Mouse (Mus musculus) hindbrain, embryonic 11.5 days (tissue): ENCODE measurements around the gene Ern1. TPM values are rescaled to one million over a fixed set of nuclear protein-coding genes. Genes with fewer than 3 reads are reported as not detected.

Source experiments
- ATAC-seq: fragments of 200-750 bp; cut with Nextera tagmentation; 2 replicates; pipeline ENCODE4 v1.8.0; 2017; ENCODE audit warnings: mild to moderate bottlenecking, moderate TSS enrichment, moderate library complexity; ENCODE audit not compliant: low FRiP score
- DNase-seq: peaks from one replicate; pipeline ENCODE4 v3.0.0-alpha.2; 2015; ENCODE audit warnings: low spot score
- H3K27ac ChIP-seq: fragments of 300-500 bp; sonication (generic); 2 replicates; pipeline ENCODE4 v1.5.1; 2014; ENCODE audit warnings: mild to moderate bottlenecking, low read depth, low read length
- H3K27me3 ChIP-seq: fragments of 300-500 bp; sonication (generic); 2 replicates; pipeline ENCODE4 v1.6.1; 2014; ENCODE audit warnings: mild to moderate bottlenecking, low read length, moderate library complexity, mixed read lengths; ENCODE audit not compliant: control insufficient read depth, insufficient read depth
- H3K36me3 ChIP-seq: fragments of 300-500 bp; sonication (generic); 2 replicates; pipeline ENCODE4 v1.6.1; 2014; ENCODE audit warnings: mild to moderate bottlenecking, low read length, moderate library complexity, mixed read lengths; ENCODE audit not compliant: control insufficient read depth, insufficient read depth
- H3K4me1 ChIP-seq: fragments of 300-500 bp; sonication (generic); replicated peaks from 2 replicates; pipeline ENCODE4 v1.6.1; 2014; ENCODE audit warnings: low read length, mixed read lengths; ENCODE audit not compliant: control insufficient read depth, insufficient read depth
- H3K4me2 ChIP-seq: fragments of 300-500 bp; sonication (generic); replicated peaks from 2 replicates; pipeline ENCODE4 v1.6.1; 2014; ENCODE audit warnings: mild to moderate bottlenecking, low read depth, low read length
- H3K4me3 ChIP-seq: fragments of 300-500 bp; sonication (generic); 2 replicates; pipeline ENCODE4 v1.5.1; 2014; ENCODE audit warnings: low read depth, low read length
- H3K9ac ChIP-seq: fragments of 300-500 bp; sonication (generic); 2 replicates; pipeline ENCODE4 v1.6.1; 2014; ENCODE audit warnings: low read depth, low read length
- H3K9me3 ChIP-seq: fragments of 300-500 bp; sonication (generic); 2 replicates; pipeline ENCODE4 v1.6.1; 2016; ENCODE audit warnings: low read length; ENCODE audit not compliant: control insufficient read depth
- WGBS: fragments of 180-500 bp; shearing (Covaris S2); extraction: QIAGEN DNeasy Blood & Tissue Kit; methylation state at CpG from one replicate; pipeline ENCODE4 v1.1.7; 2014; 5-methylcytosine and 5-hydroxymethylcytosine counted together
- polyA plus RNA-seq: library from polyadenylated mRNA; unstranded; fragments of >200 nt; fragmentation: Nextera tagmentation; extraction: Ambion mirVana; gene quantifications from 2 replicates; pipeline ENCODE4 v1.2.1, GENCODE M21; 2014

Ern1 gene
- polyA plus RNA-seq, 1 experiment from 2014 or later = 5.5 TPM

- Histone ChIP-seq H3K9me3 (no peaks in the 10 kb centered on the region), H3K36me3 (no peaks in the 10 kb centered on the region), H3K27ac (no peak overlapping the region), H3K9ac (no peak overlapping the region), H3K4me2 (no peak overlapping the region), H3K4me3 (no peak overlapping the region), H3K27me3 (no peaks in the 10 kb centered on the region), H3K4me1 (no peaks in the 10 kb centered on the region)
- ATAC-seq = no peak
- no peak for DNase-seq
- 82% methylated on average over 4 of the region's 4 CpGs for WGBS
Measured at GRCm38 (mm10) chr11:106351941-106352340, 135.7 kb downstream of the Ern1 start.

GRCm38 (mm10) chr11:106351253-106351652, 136.4 kb downstream of the Ern1 start:
- Histone ChIP-seq H3K9me3 (no peaks in the 10 kb centered on the region), H3K9ac (no peak overlapping the region), H3K4me3 (no peak overlapping the region), H3K27me3 (no peaks in the 10 kb centered on the region), H3K27ac (no peak overlapping the region), H3K36me3 (no peaks in the 10 kb centered on the region), H3K4me2 (no peak overlapping the region), H3K4me1 (no peaks in the 10 kb centered on the region)
- WGBS = 66% methylated on average over 3 of the region's 3 CpGs
- ATAC-seq (no peak), DNase-seq (no peak)

- Histone ChIP-seq H3K27ac (no peak overlapping the region), H3K4me2 (no peak overlapping the region), H3K4me3 (no peak overlapping the region), H3K9me3 (no peaks in the 10 kb centered on the region), H3K4me1 (no peaks in the 10 kb centered on the region), H3K27me3 (no peaks in the 10 kb centered on the region), H3K9ac (no peak overlapping the region), H3K36me3 (no peaks in the 10 kb centered on the region)
- WGBS = 62% methylated on average over 5 of the region's 5 CpGs
- ATAC-seq (no peak), DNase-seq (no peak)
Measured at GRCm38 (mm10) chr11:106350853-106351252, 136.8 kb downstream of the Ern1 start.

- WGBS = 86% methylated on average over 6 of the region's 6 CpGs
- H3K4me1 ChIP-seq = no peaks in the 10 kb centered on the region
- H3K36me3 ChIP-seq = no peaks in the 10 kb centered on the region
- no peak overlapping the region for H3K27ac ChIP-seq
- ATAC-seq (no peak), DNase-seq (no peak)
- no peaks in the 10 kb centered on the region for H3K9me3 ChIP-seq
- no peak overlapping the region for H3K9ac ChIP-seq
- no peak overlapping the region for H3K4me2 ChIP-seq
- H3K27me3 ChIP-seq = no peaks in the 10 kb centered on the region
- no peak overlapping the region for H3K4me3 ChIP-seq
Measured at GRCm38 (mm10) chr11:106349772-106350171, 137.9 kb downstream of the Ern1 start.

GRCm38 (mm10) chr11:106344910-106345309, 142.7 kb downstream of the Ern1 start:
- Histone ChIP-seq H3K4me2 (no peak overlapping the region), H3K27ac (no peak overlapping the region), H3K9me3 (no peaks in the 10 kb centered on the region), H3K9ac (no peak overlapping the region), H3K4me1 (no peaks in the 10 kb centered on the region), H3K36me3 (no peaks in the 10 kb centered on the region), H3K4me3 (no peak overlapping the region), H3K27me3 (no peaks in the 10 kb centered on the region)
- DNase-seq = no peak
- 60% methylated on average over 6 of the region's 6 CpGs for WGBS
- no peak for ATAC-seq

Other genes starting within 250 kb of the Ern1 start
- gene Ftsj3, start 231.8 kb downstream of the Ern1 start, polyA plus RNA-seq = 59.4 and 61.2 TPM in 2 replicates
- 381 and 414 TPM in 2 replicates for gene Psmc5, start 231.7 kb downstream of the Ern1 start, polyA plus RNA-seq
- gene Smarcd2, start 214.9 kb downstream of the Ern1 start, polyA plus RNA-seq = 31.6 and 33.2 TPM in 2 replicates
- gene Tcam1, start 211.2 kb downstream of the Ern1 start, polyA plus RNA-seq = 0.08 and 0.35 TPM in 2 replicates
- not detected in 2 replicates for gene Gh, start 186.0 kb downstream of the Ern1 start, polyA plus RNA-seq
- gene Cd79b, start 173.1 kb downstream of the Ern1 start, polyA plus RNA-seq = 0.91 and 1.9 TPM in 2 replicates
- gene Scn4a, start 134.6 kb downstream of the Ern1 start, polyA plus RNA-seq = 0.05 TPM in 1 of 2 replicates, not detected in the other
- not detected in 2 replicates for gene Prr29, start 122.4 kb downstream of the Ern1 start, polyA plus RNA-seq
- gene Icam2, start 99.8 kb downstream of the Ern1 start, polyA plus RNA-seq = 17.0 and 19.1 TPM in 2 replicates
- 10.2 and 11.2 TPM in 2 replicates for gene Tex2, start 125.6 kb upstream of the Ern1 start, polyA plus RNA-seq